Mouse (Mus musculus) c-Kit-positive CD71-positive TER-119-negative erythroid progenitor cells, embryonic 14.5 days (primary cell): ENCODE data around the gene Ucp3.
A peak's percentile ranks its signal among the peaks of the same experiment; 100 is the strongest.

Source experiments
- DNase-seq: peaks from one replicate; pipeline ENCODE4 v3.0.0-alpha.2; 2013; ENCODE audit warnings: low read depth

Ucp3 gene

GRCm38 (mm10) chr7:100500276-100500977 lies 27.6 kb downstream of the Ucp3 start:
- no peak for DNase-seq

- no peak for DNase-seq
Measured at GRCm38 (mm10) chr7:100501027-100501843, 28.4 kb downstream of the Ucp3 start.

- DNase-seq = no peak
Measured at GRCm38 (mm10) chr7:100501844-100502373, 29.1 kb downstream of the Ucp3 start.

- DNase-seq = no peak
Measured at GRCm38 (mm10) chr7:100502374-100502922, 29.7 kb downstream of the Ucp3 start.

- DNase-seq = no peak
Measured at GRCm38 (mm10) chr7:100503076-100503475, 30.3 kb downstream of the Ucp3 start.

GRCm38 (mm10) chr7:100504740-100505487 lies 32.1 kb downstream of the Ucp3 start:
- no peak for DNase-seq

GRCm38 (mm10) chr7:100506494-100506893 lies 33.7 kb downstream of the Ucp3 start:
- no peak for DNase-seq

GRCm38 (mm10) chr7:100508670-100509069 lies 35.9 kb downstream of the Ucp3 start:
- no peak for DNase-seq

- DNase-seq = no peak
Measured at GRCm38 (mm10) chr7:100511602-100512001, 38.8 kb downstream of the Ucp3 start.

- DNase-seq = no peak
Measured at GRCm38 (mm10) chr7:100514573-100514972, 41.8 kb downstream of the Ucp3 start, which contains the start of gene Dnajb13. TSS of gene Dnajb13 (minus strand) at chr7:100514960.

- no peak for DNase-seq
Measured at GRCm38 (mm10) chr7:100520204-100520603, 47.4 kb downstream of the Ucp3 start.

GRCm38 (mm10) chr7:100520663-100521285 lies 48.0 kb downstream of the Ucp3 start:
- DNase-seq = peak; percentile 72

- no peak for DNase-seq
Measured at GRCm38 (mm10) chr7:100522222-100522621, 49.4 kb downstream of the Ucp3 start.

- DNase-seq = no peak
Measured at GRCm38 (mm10) chr7:100524669-100525068, 51.9 kb downstream of the Ucp3 start.

- DNase-seq = no peak
Measured at GRCm38 (mm10) chr7:100530766-100531165, 58.0 kb downstream of the Ucp3 start.

GRCm38 (mm10) chr7:100533503-100533902 lies 60.7 kb downstream of the Ucp3 start:
- no peak for DNase-seq

GRCm38 (mm10) chr7:100534216-100534615 lies 61.4 kb downstream of the Ucp3 start:
- DNase-seq = no peak

- DNase-seq = no peak
Measured at GRCm38 (mm10) chr7:100535831-100536230, 63.0 kb downstream of the Ucp3 start.
